Mouse (Mus musculus) embryo, embryonic 10 days (tissue): ENCODE data around the gene Las1l.
"Not testable (repeated sequence)": the region's sequence is repeated elsewhere in the genome, so short reads cannot be mapped to it uniquely, and the experiment has no call there.

ENCODE experiments used
- DNase-seq: peaks from one replicate; pipeline ENCODE4 v3.0.0-alpha.2; 2015; ENCODE audit warnings: low spot score

Gene Las1l

GRCm38 (mm10) chrX:95956497-95957293 is at the start of gene Las1l:
Gene Las1l (minus strand): TSS chrX:95956962.
- DNase-seq: peak; percentile 94

GRCm38 (mm10) chrX:96006395-96006794 is 49.6 kb upstream of the Las1l start:
- no peak for DNase-seq

DNA sequence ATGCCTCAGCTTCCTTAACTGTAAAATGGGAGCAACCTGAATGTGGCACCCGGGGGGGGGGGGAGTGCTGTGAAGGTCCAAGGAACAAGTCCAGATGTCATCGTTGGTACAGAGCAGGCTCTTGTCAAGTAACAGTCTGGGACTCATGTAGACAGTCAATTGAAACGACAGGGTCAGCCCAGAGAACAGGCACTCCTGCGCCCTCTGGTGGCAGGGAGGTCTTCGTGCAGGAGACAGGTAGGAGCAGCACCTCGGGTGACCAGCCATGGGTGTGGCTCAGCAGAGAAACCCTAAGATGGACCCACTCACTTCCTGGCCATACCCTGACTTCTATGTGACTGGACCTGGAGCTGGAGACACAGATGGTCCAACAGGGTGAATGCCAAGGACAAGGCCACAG is 42.8 kb upstream of the Las1l start:
- no peak for DNase-seq

GRCm38 (mm10) chrX:95993206-95993605 is 36.4 kb upstream of the Las1l start:
- DNase-seq: no peak

DNA sequence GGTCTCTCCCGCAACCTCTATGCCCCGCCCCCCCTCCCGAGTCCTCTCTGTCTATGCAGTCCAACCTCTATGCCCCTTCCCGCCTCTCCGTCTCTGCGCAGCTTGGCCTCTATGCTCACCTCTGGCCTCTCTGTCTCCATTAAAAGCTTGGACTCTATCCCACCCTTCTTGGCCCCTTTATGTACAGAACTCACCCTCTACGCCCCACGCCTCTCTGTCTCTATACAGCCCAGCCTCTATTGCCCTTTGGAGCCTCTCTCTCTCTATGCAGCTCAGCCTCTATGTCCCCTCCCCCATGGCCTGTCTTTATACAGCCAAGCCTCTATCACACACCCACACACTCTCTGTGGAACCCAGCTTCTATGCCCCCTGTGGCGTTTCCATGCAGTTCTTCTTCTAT is 13.2 kb upstream of the Las1l start:
- peak; percentile 21 for DNase-seq

DNA sequence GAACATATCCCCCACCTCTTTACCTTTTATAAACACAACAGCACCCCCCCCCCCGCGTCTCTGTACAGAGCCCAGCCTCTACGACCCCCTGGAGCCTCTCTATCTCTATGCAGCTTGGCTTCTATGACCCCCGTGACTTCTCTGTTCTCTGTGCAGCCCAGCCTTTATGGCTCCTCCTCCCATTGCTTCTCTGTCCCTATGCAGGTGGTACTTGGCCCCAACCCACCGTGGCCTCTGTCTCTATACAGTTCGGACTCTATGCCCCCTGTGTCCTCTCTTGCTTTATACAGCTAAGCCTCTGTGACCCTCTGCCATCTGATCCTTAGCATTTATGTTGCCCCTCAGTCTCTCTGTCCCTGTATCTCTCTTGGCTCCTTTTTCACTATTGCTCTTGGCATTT is 12.4 kb upstream of the Las1l start:
- no peak for DNase-seq

GRCm38 (mm10) chrX:95968594-95968965 is 11.8 kb upstream of the Las1l start:
- DNase-seq: peak; percentile 92

- peak; percentile 94 for DNase-seq
Observed at GRCm38 (mm10) chrX:95967847-95968593, 11.3 kb upstream of the Las1l start.

DNA sequence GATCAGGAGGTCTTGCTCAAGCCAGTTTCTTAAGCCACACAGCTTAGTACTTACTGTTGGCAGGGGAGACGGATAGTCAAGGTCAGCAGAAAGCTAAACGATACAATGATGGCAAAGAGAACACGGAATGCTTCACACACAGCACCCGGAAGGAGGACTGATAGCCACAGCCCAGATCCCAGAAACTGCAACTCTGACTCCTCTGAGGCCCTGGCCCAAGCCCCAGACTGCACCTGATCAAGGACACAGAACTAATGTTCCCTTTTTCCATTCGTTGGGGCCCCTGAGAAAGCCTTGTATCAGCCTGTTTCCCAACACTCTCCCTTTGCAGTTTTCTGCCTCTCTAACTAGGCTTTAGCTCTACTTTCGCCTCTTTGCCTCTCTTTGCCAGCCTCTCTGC is 8.3 kb upstream of the Las1l start:
- no peak for DNase-seq

DNA sequence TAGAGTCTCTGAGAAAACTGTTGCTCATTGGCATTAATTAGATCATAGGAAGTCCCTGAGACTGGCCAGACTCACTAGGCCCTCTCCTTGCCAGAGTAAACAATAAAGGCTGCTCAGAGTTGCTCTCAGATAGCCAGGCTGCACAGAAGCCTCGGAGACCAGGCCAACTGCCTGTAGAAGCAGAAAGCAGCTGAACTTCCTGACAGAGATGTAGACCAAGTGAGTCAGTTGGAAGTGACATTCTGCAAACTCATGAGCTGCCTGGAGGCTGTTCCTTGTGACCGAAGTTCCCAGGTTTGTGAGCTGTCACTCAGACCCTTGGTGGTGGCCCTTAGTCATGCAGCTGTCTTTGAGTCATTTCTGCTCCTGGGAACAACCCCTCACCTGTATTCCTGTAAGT is 6.6 kb upstream of the Las1l start:
- no peak for DNase-seq

GRCm38 (mm10) chrX:95957461-95957860 is 699 bp upstream of the Las1l start:
- not testable (repeated sequence) for DNase-seq

DNA sequence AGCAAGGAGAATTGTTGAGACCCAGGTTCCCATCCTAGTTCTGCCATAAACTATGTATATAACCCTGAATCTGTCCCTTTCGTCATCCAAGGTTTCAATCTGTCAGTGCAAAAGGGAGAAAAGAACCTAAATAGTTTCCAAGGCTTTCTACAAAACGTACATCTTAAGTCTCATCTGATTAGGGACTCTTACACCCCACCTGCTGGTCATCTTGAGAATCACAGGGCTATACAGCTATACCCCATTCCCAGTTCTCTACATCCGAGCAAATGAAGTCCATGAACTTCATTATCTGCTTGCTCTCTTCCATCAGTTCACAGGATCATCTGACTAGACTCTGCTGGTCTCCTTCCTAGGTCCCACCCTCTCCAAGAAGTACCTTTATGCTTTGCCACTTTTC is 6.0 kb downstream of the Las1l start:
- peak; percentile 47 for DNase-seq

DNA sequence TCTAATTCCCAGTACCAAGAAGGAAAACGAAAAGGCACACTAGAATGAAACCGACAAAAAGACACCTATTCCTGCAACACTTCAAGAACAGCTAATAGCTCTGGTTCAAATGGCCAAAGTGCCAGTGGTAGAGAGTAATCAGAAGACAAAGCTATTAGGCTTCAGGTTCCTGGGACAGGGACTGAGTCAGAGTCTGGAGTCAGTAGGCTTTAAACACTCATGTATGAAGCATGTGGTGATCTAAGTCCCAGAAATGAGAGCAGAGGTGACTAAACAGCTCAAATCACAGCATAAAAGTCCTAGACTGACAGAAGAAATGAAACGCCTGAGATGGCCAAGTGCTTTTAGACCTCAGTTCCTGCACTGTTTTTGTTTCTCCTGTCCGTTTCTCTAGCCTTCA is 8.6 kb downstream of the Las1l start:
- DNase-seq: no peak

DNA sequence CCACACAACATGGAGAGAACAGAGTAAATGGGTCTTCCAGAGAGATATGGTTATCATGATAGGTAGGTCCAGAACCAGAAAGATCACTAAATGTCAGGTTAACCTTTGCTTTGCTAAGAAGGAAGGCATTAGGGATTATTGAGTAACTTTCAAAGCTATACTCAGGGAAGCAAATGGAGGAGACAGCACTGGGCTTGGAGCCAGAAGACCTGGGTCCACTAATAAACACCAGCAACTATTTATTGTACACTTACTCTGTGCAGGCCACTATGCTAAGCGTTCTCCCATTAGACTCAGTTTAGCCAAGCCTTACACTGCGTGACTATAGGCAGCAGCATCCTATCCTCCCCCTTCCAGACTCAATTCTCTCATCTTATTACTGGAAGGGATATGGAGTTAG is 11.3 kb downstream of the Las1l start:
- no peak for DNase-seq

DNA sequence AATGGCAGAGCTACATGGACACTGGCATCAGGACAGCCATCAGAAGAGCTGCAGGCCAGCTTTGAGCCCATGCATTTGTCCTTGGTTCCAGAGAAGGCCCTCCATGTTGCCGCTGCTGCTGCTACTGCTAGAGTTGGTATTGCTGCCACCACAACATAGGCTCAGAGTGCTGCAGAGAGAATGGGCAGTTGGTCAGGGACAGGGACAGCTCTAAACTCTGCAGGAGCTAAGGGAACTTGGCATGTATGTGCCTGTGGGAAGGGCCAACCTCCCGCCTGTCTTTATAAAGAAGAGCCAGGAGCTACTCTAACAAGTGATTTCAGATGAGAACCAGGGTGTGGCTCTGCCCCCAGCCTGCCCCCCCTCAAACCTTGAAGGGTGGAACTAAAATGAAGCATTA is 21.3 kb downstream of the Las1l start:
- no peak for DNase-seq

DNA sequence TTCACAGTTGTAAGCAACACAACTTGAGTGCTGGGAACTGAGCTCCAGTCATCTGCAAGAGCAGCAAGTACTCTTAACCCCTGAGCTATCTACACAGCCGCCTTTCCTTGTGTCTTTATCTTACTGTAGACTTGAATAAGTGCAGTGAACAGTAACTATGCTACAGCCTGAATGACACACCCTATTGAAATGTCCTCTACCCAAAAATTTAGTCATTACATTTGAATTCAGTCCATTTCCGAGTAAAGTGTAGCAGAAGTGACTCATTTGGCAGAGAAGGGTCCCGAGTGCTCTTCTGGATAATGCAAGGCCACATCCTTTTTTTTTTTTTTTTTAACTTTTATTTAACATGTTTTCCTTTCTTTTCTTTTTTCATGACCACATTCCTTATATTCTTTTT is 54.0 kb downstream of the Las1l start:
- DNase-seq: no peak
